Mouse (Mus musculus) E14TG2a.4 (cell line): ENCODE results near the gene 4930556J24Rik.

Experiments
- H3K27me3 ChIP-seq: 2 replicates; pipeline ENCODE4 v1.6.1; 2014; ENCODE audit warnings: low read length, control low read depth; ENCODE audit not compliant: insufficient read depth
- H3K36me3 ChIP-seq: 2 replicates; pipeline ENCODE4 v1.6.1; 2014; ENCODE audit warnings: low read length, control low read depth; ENCODE audit not compliant: insufficient read depth
- H3K4me1 ChIP-seq: replicated peaks from 2 replicates; pipeline ENCODE4 v1.6.1; 2014; ENCODE audit warnings: low read depth, low read length, control low read depth
- H3K4me3 ChIP-seq: replicated peaks from 2 replicates; pipeline ENCODE4 v1.5.1; 2014; ENCODE audit warnings: mild to moderate bottlenecking, low read length
- H3K9me3 ChIP-seq: 2 replicates; pipeline ENCODE4 v1.6.1; 2014; ENCODE audit warnings: low read length, control low read depth
- CTCF ChIP-seq: conservative IDR thresholded peaks from 2 replicates; pipeline ENCODE4 v1.5.1; 2014; ENCODE audit warnings: low read length
- NANOG ChIP-seq: IDR thresholded peaks from 2 replicates; pipeline ENCODE4 v1.6.1; 2014; ENCODE audit warnings: borderline replicate concordance, low read length, mixed read lengths
- POU5F1 ChIP-seq: IDR thresholded peaks from 2 replicates; pipeline ENCODE4 v1.6.1; 2014; ENCODE audit warnings: low read length, borderline replicate concordance

The 4930556J24Rik gene

GRCm38 (mm10) chr11:3997978-3998720 is 21.6 kb upstream of the 4930556J24Rik start:
- peaks cover 14% of the 10 kb centered on the region for H3K4me1 ChIP-seq
- H3K4me3 ChIP-seq: peak overlapping the region; percentile 71
- H3K27me3 ChIP-seq: peaks cover 61% of the 10 kb centered on the region
- H3K9me3 ChIP-seq: no peaks in the 10 kb centered on the region
- no peak for TF ChIP-seq CTCF
- TF ChIP-seq NANOG: no peak
- no peak for TF ChIP-seq POU5F1
- H3K36me3 ChIP-seq: no peaks in the 10 kb centered on the region

GRCm38 (mm10) chr11:3996840-3997239 is 20.3 kb upstream of the 4930556J24Rik start:
- H3K4me1 ChIP-seq: peaks cover 26% of the 10 kb centered on the region
- TF ChIP-seq NANOG (no peak), CTCF (no peak), POU5F1 (no peak)
- H3K27me3 ChIP-seq: peaks cover 74% of the 10 kb centered on the region
- H3K9me3 ChIP-seq: no peaks in the 10 kb centered on the region
- H3K4me3 ChIP-seq: no peak overlapping the region
- no peaks in the 10 kb centered on the region for H3K36me3 ChIP-seq

- TF ChIP-seq NANOG: no peak
- TF ChIP-seq CTCF: no peak
- no peak for TF ChIP-seq POU5F1
- Histone ChIP-seq H3K36me3 (no peaks in the 10 kb centered on the region), H3K27me3 (peaks cover 76% of the 10 kb centered on the region), H3K4me3 (no peak overlapping the region), H3K9me3 (no peaks in the 10 kb centered on the region), H3K4me1 (peaks cover 29% of the 10 kb centered on the region)
Measured at GRCm38 (mm10) chr11:3995511-3995910, 18.9 kb upstream of the 4930556J24Rik start.

- no peak overlapping the region for H3K4me3 ChIP-seq
- no peaks in the 10 kb centered on the region for H3K36me3 ChIP-seq
- TF ChIP-seq CTCF (no peak), POU5F1 (no peak), NANOG (no peak)
- H3K27me3 ChIP-seq: peaks cover 60% of the 10 kb centered on the region
- H3K4me1 ChIP-seq: peaks cover 34% of the 10 kb centered on the region
- H3K9me3 ChIP-seq: no peaks in the 10 kb centered on the region
Measured at GRCm38 (mm10) chr11:3993914-3994313, 17.3 kb upstream of the 4930556J24Rik start.

DNA sequence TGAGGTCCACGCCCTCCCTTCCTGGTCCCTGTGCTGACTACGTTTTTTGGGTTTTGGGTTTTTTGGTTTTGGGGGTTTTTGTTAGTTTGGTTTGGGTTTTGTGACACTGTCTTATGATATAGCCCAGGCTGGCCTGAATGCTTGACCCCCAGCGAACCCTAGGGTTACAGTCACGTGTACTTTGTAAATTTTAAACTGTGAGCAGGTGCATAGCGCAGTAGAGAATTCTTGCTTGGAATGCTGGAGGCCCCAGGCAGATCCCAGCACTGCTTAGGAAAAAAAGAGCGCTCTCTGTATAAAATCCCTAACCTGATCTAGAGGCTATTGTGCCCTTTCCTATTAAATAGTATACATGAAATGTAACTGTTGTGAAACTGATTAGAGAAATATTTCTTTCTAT is 16.6 kb upstream of the 4930556J24Rik start:
- no peaks in the 10 kb centered on the region for H3K9me3 ChIP-seq
- H3K4me1 ChIP-seq: peaks cover 26% of the 10 kb centered on the region

DNA sequence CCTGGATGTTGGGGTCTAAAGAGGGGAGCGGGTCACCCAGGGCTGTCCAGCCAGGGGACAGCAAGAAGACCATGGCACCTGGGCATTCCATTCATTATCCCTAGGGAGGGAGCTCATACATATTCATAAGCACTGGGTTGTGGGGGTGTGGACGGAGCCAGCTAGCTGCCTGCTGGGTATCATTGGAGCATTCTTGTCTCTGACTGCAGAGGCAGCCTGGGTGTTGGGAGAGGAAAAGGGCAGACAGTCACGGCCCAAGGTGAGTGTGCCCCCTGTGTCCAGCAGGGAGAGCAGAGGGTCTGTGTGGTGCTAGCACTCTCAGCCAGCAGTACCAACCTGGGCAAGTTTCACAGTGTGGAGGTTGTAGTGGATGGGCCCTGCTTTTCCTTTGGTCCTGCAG is 13.2 kb upstream of the 4930556J24Rik start:
- H3K36me3 ChIP-seq: no peaks in the 10 kb centered on the region
- peaks cover 28% of the 10 kb centered on the region for H3K4me1 ChIP-seq
- no peak overlapping the region for H3K4me3 ChIP-seq
- TF ChIP-seq NANOG (no peak), POU5F1 (no peak), CTCF (no peak)
- no peaks in the 10 kb centered on the region for H3K9me3 ChIP-seq
- peaks cover 27% of the 10 kb centered on the region for H3K27me3 ChIP-seq

More for the DNA sequence above, 16.6 kb upstream of the 4930556J24Rik start:
- peaks cover 52% of the 10 kb centered on the region for H3K27me3 ChIP-seq
- H3K4me3 ChIP-seq: no peak overlapping the region
- no peak for TF ChIP-seq CTCF
- H3K36me3 ChIP-seq: no peaks in the 10 kb centered on the region

- H3K9me3 ChIP-seq: no peaks in the 10 kb centered on the region
- H3K4me3 ChIP-seq: peak overlapping the region; percentile 77
- peaks cover 18% of the 10 kb centered on the region for H3K27me3 ChIP-seq
- peaks cover 35% of the 10 kb centered on the region for H3K36me3 ChIP-seq
- peaks cover 40% of the 10 kb centered on the region for H3K4me1 ChIP-seq
- TF ChIP-seq POU5F1: no peak
- TF ChIP-seq NANOG: no peak
- TF ChIP-seq CTCF: no peak
Measured at GRCm38 (mm10) chr11:3983863-3984745, 7.5 kb upstream of the 4930556J24Rik start.

- H3K36me3 ChIP-seq: peaks cover 42% of the 10 kb centered on the region
- TF ChIP-seq CTCF (no peak), NANOG (no peak), POU5F1 (no peak)
- H3K27me3 ChIP-seq: peaks cover 18% of the 10 kb centered on the region
- peaks cover 40% of the 10 kb centered on the region for H3K4me1 ChIP-seq
- no peaks in the 10 kb centered on the region for H3K9me3 ChIP-seq
- peak within 1 kb of the TSS; percentile 77 for H3K4me3 ChIP-seq
Measured at GRCm38 (mm10) chr11:3983291-3983862, 6.8 kb upstream of the 4930556J24Rik start, which contains the start of gene Gal3st1. Gene Gal3st1 (plus strand): TSS chr11:3983636.
